In genomic region chr7:28801451-28801850, GRCm38 (mm10) we compare ENCODE assay signal across 11 mouse cellular contexts. TPM values are rescaled to one million over a fixed set of nuclear protein-coding genes. Genes with fewer than 3 reads are reported as not detected.
DNase-seq lines count a peak whose midpoint lies in the region; ATAC-seq lines count a peak whose summit lies in the region.
"Had no signal": no experiment of that assay in that cellular context is flagged by ENCODE, and none has a peak within 500 bp of the region (broad histone marks: within the 10 kb centered on the region; RNA-seq: fewer than 3 reads in every experiment).

No protein-coding gene starts in this region.

- H3K27ac ChIP-seq in heart, embryonic 10.5 days: peak overlapping the region; percentile 93
- H3K27ac ChIP-seq in liver, embryonic 12.5 days: peak overlapping the region; percentile 80; the same call in 1 of the 2 replicates
- no peak overlapping the region for H3K27ac ChIP-seq in liver, embryonic 11.5 days (ENCODE audit: low read depth, low read length)
- peak overlapping the region; percentile 89 for H3K27ac ChIP-seq in embryonic facial prominence, embryonic 12.5 days
- H3K27ac ChIP-seq: macrophage had no signal

- peaks cover 38% of the 10 kb centered on the region for H3K4me1 ChIP-seq in heart, embryonic 10.5 days
- H3K4me1 ChIP-seq in liver, embryonic 12.5 days: peaks cover 50% of the 10 kb centered on the region
- H3K4me1 ChIP-seq in liver, embryonic 11.5 days (replicated peaks; ENCODE audit: control insufficient read depth, insufficient read depth, low read length): peaks cover 36% of the 10 kb centered on the region
- peaks cover 30% of the 10 kb centered on the region for H3K4me1 ChIP-seq in embryonic facial prominence, embryonic 12.5 days

- H3K4me3 ChIP-seq in heart, embryonic 10.5 days: no peak overlapping the region
- no peak overlapping the region for H3K4me3 ChIP-seq in liver, embryonic 12.5 days
- H3K4me3 ChIP-seq in liver, embryonic 11.5 days (ENCODE audit: low read depth, low read length): no peak overlapping the region
- H3K4me3 ChIP-seq in embryonic facial prominence, embryonic 12.5 days: no peak overlapping the region

- no peak overlapping the region for H3K4me2 ChIP-seq in liver, embryonic 12.5 days
- H3K4me2 ChIP-seq in liver, embryonic 11.5 days: no peak overlapping the region
- no peak overlapping the region for H3K4me2 ChIP-seq in embryonic facial prominence, embryonic 12.5 days (replicated peaks)

- H3K27me3 ChIP-seq in heart, embryonic 10.5 days (ENCODE audit: insufficient read depth, poor library complexity, severe bottlenecking): no peaks in the 10 kb centered on the region
- no peaks in the 10 kb centered on the region for H3K27me3 ChIP-seq in liver, embryonic 12.5 days (replicated peaks)
- no peaks in the 10 kb centered on the region for H3K27me3 ChIP-seq in liver, embryonic 11.5 days (replicated peaks; ENCODE audit: control insufficient read depth, insufficient read depth, low read length)
- no peaks in the 10 kb centered on the region for H3K27me3 ChIP-seq in embryonic facial prominence, embryonic 12.5 days

- 71% methylated on average over 3 of the region's 3 CpGs for WGBS in heart, embryonic 10.5 days
- 74% methylated on average over 3 of the region's 3 CpGs for WGBS in liver, embryonic 12.5 days (ENCODE audit: insufficient replicate concordance)
- 72% methylated on average over 3 of the region's 3 CpGs for WGBS in liver, embryonic 11.5 days
- 70% methylated on average over 3 of the region's 3 CpGs for WGBS in embryonic facial prominence, embryonic 12.5 days

- no peak overlapping the region for H3K9ac ChIP-seq in liver, embryonic 12.5 days
- H3K9ac ChIP-seq in liver, embryonic 11.5 days (ENCODE audit: low read depth, low read length): no peak overlapping the region
- no peak overlapping the region for H3K9ac ChIP-seq in embryonic facial prominence, embryonic 12.5 days

- no peak for DNase-seq in heart, embryonic 10.5 days (ENCODE audit: low spot score)
- DNase-seq in heart, postnatal 4 days: no peak
- no peak for DNase-seq in liver, embryonic 11.5 days (ENCODE audit: low spot score)
- peak; percentile 66 for DNase-seq in retina, postnatal 1 day
- no peak for DNase-seq in embryo, embryonic 10.5 days (ENCODE audit: low spot score)
- DNase-seq in spleen, postnatal 4 days (ENCODE audit: low spot score in 2 of 2): no peak
- DNase-seq: cerebellum, adult 11 months had no signal

- ATAC-seq in liver, embryonic 12.5 days: no peak
- no peak for ATAC-seq in liver, embryonic 11.5 days (replicated peaks; ENCODE audit: low FRiP score)
- no peak for ATAC-seq in embryonic facial prominence, embryonic 12.5 days (ENCODE audit: insufficient number of reproducible peaks, insufficient read depth, low FRiP score, low TSS enrichment)
- ATAC-seq: CD4-positive, CD25-positive, alpha-beta regulatory T cell, adult 4 months had no signal

- no peaks in the 10 kb centered on the region for H3K9me3 ChIP-seq in heart, embryonic 10.5 days
- H3K9me3 ChIP-seq in liver, embryonic 12.5 days (replicated peaks): no peaks in the 10 kb centered on the region
- H3K9me3 ChIP-seq in liver, embryonic 11.5 days (ENCODE audit: control insufficient read depth, low read length): no peaks in the 10 kb centered on the region
- H3K9me3 ChIP-seq in embryonic facial prominence, embryonic 12.5 days: no peaks in the 10 kb centered on the region

- no peaks in the 10 kb centered on the region for H3K36me3 ChIP-seq in heart, embryonic 10.5 days
- peaks cover 15% of the 10 kb centered on the region; the same call in 1 of the 2 replicates for H3K36me3 ChIP-seq in liver, embryonic 12.5 days
- no peaks in the 10 kb centered on the region for H3K36me3 ChIP-seq in liver, embryonic 11.5 days (ENCODE audit: control insufficient read depth, insufficient read depth, low read length)
- H3K36me3 ChIP-seq in embryonic facial prominence, embryonic 12.5 days: no peaks in the 10 kb centered on the region

RNA-seq across cellular contexts. Expression of gene Hnrnpl, which starts 6.9 kb away (rescaled TPM):
- 213 and 221 TPM in 2 replicates for polyA plus RNA-seq in heart, embryonic 10.5 days (2016; fragmentation: Nextera tagmentation; extraction: Ambion mirVana)
- 100 to 1,000 TPM; 549 to 557 TPM for total RNA-seq in heart, postnatal 4 days (2021)
- 186 and 188 TPM in 2 replicates for polyA plus RNA-seq in liver, embryonic 12.5 days (2016; fragmentation: Nextera tagmentation; extraction: Ambion mirVana)
- 238 and 279 TPM in 2 replicates for polyA plus RNA-seq in liver, embryonic 11.5 days (2014; fragmentation: Nextera tagmentation; extraction: Ambion mirVana)
- 372 and 383 TPM in 2 replicates for polyA plus RNA-seq in embryonic facial prominence, embryonic 12.5 days (2016; fragmentation: Nextera tagmentation; extraction: Ambion mirVana)

RNA-seq across cellular contexts. Expression of gene Rinl, which starts 12.7 kb away (rescaled TPM):
- 3.8 and 5.2 TPM in 2 replicates for polyA plus RNA-seq in heart, embryonic 10.5 days (2016; fragmentation: Nextera tagmentation; extraction: Ambion mirVana)
- 1 to 10 TPM; 1.1 to 1.8 TPM for total RNA-seq in heart, postnatal 4 days (2021)
- polyA plus RNA-seq in liver, embryonic 12.5 days (2016; fragmentation: Nextera tagmentation; extraction: Ambion mirVana): 14.5 and 16.1 TPM in 2 replicates
- polyA plus RNA-seq in liver, embryonic 11.5 days (2014; fragmentation: Nextera tagmentation; extraction: Ambion mirVana): 21.7 and 23.1 TPM in 2 replicates
- 2.2 and 2.8 TPM in 2 replicates for polyA plus RNA-seq in embryonic facial prominence, embryonic 12.5 days (2016; fragmentation: Nextera tagmentation; extraction: Ambion mirVana)

RNA-seq across cellular contexts. Expression of gene Ech1, which starts 23.6 kb away (rescaled TPM):
- polyA plus RNA-seq in heart, embryonic 10.5 days (2016; fragmentation: Nextera tagmentation; extraction: Ambion mirVana): 118 and 136 TPM in 2 replicates
- total RNA-seq in heart, postnatal 4 days (2021): 100 to 1,000 TPM; 647 to 783 TPM
- 72.3 and 73.6 TPM in 2 replicates for polyA plus RNA-seq in liver, embryonic 12.5 days (2016; fragmentation: Nextera tagmentation; extraction: Ambion mirVana)
- 107 TPM in 2 replicates for polyA plus RNA-seq in liver, embryonic 11.5 days (2014; fragmentation: Nextera tagmentation; extraction: Ambion mirVana)
- polyA plus RNA-seq in embryonic facial prominence, embryonic 12.5 days (2016; fragmentation: Nextera tagmentation; extraction: Ambion mirVana): 117 and 128 TPM in 2 replicates

RNA-seq across cellular contexts. Expression of gene Lgals4, which starts 32.2 kb away (rescaled TPM):
- 2.8 and 3.6 TPM in 2 replicates for polyA plus RNA-seq in heart, embryonic 10.5 days (2016; fragmentation: Nextera tagmentation; extraction: Ambion mirVana)
- 10 to 100 TPM; 17.8 to 20.8 TPM for total RNA-seq in heart, postnatal 4 days (2021)
- 2.7 and 3.6 TPM in 2 replicates for polyA plus RNA-seq in liver, embryonic 12.5 days (2016; fragmentation: Nextera tagmentation; extraction: Ambion mirVana)
- polyA plus RNA-seq in liver, embryonic 11.5 days (2014; fragmentation: Nextera tagmentation; extraction: Ambion mirVana): 2.9 and 5.1 TPM in 2 replicates
- 5.4 and 7.3 TPM in 2 replicates for polyA plus RNA-seq in embryonic facial prominence, embryonic 12.5 days (2016; fragmentation: Nextera tagmentation; extraction: Ambion mirVana)

RNA-seq across cellular contexts. Expression of gene Nfkbib, which starts 34.1 kb away (rescaled TPM):
- 50.5 and 50.7 TPM in 2 replicates for polyA plus RNA-seq in heart, embryonic 10.5 days (2016; fragmentation: Nextera tagmentation; extraction: Ambion mirVana)
- 10 to 100 TPM; 14.4 to 14.5 TPM for total RNA-seq in heart, postnatal 4 days (2021)
- 41.6 and 43.1 TPM in 2 replicates for polyA plus RNA-seq in liver, embryonic 12.5 days (2016; fragmentation: Nextera tagmentation; extraction: Ambion mirVana)
- 61.4 and 61.8 TPM in 2 replicates for polyA plus RNA-seq in liver, embryonic 11.5 days (2014; fragmentation: Nextera tagmentation; extraction: Ambion mirVana)
- polyA plus RNA-seq in embryonic facial prominence, embryonic 12.5 days (2016; fragmentation: Nextera tagmentation; extraction: Ambion mirVana): 38.9 and 42.0 TPM in 2 replicates
